Mouse (Mus musculus) embryo, embryonic 9.5 days (tissue): ENCODE results near the gene Atf7ip.

Source experiments
- DNase-seq: peaks from one replicate; pipeline ENCODE4 v3.0.0-alpha.2; 2017; ENCODE audit errors: extremely low spot score

Gene Atf7ip

GRCm38 (mm10) chr6:136486801-136487553, 19.0 kb upstream of the Atf7ip start:
- DNase-seq = no peak

GRCm38 (mm10) chr6:136487554-136487950, 18.4 kb upstream of the Atf7ip start:
- no peak for DNase-seq

- no peak for DNase-seq
These were observed 16.1 kb upstream of the Atf7ip start for GRCm38 (mm10) chr6:136489899-136490298.

- no peak for DNase-seq
These were observed 15.2 kb upstream of the Atf7ip start for GRCm38 (mm10) chr6:136490516-136491475.

GRCm38 (mm10) chr6:136491631-136492030, 14.3 kb upstream of the Atf7ip start:
- no peak for DNase-seq

- no peak for DNase-seq
These were observed 13.7 kb upstream of the Atf7ip start for GRCm38 (mm10) chr6:136492251-136492650.

- DNase-seq = no peak
These were observed 12.5 kb upstream of the Atf7ip start for GRCm38 (mm10) chr6:136493486-136493885.

GRCm38 (mm10) chr6:136493910-136494751, 11.8 kb upstream of the Atf7ip start:
- DNase-seq = no peak

- DNase-seq = no peak
These were observed 10.9 kb upstream of the Atf7ip start for GRCm38 (mm10) chr6:136495023-136495422.

- no peak for DNase-seq
These were observed 8.2 kb upstream of the Atf7ip start for GRCm38 (mm10) chr6:136497744-136498143.

- no peak for DNase-seq
These were observed 6.5 kb upstream of the Atf7ip start for GRCm38 (mm10) chr6:136499292-136499977.

GRCm38 (mm10) chr6:136508652-136509051, 2.7 kb downstream of the Atf7ip start:
- DNase-seq = no peak

GRCm38 (mm10) chr6:136510945-136511344, 5.0 kb downstream of the Atf7ip start:
- DNase-seq = no peak

- no peak for DNase-seq
These were observed 6.4 kb downstream of the Atf7ip start for GRCm38 (mm10) chr6:136512351-136512750.

- no peak for DNase-seq
These were observed 10.7 kb downstream of the Atf7ip start for GRCm38 (mm10) chr6:136516626-136517025.

GRCm38 (mm10) chr6:136517221-136517620, 11.3 kb downstream of the Atf7ip start:
- no peak for DNase-seq

GRCm38 (mm10) chr6:136518537-136519246, 12.7 kb downstream of the Atf7ip start:
- DNase-seq = peak; percentile 95

- DNase-seq = no peak
These were observed 13.3 kb downstream of the Atf7ip start for GRCm38 (mm10) chr6:136519254-136519653.

- no peak for DNase-seq
These were observed 14.4 kb downstream of the Atf7ip start for GRCm38 (mm10) chr6:136520361-136520760.

GRCm38 (mm10) chr6:136521681-136522080, 15.7 kb downstream of the Atf7ip start:
- DNase-seq = no peak

- DNase-seq = no peak
These were observed 16.7 kb downstream of the Atf7ip start for GRCm38 (mm10) chr6:136522658-136523057.
